Mouse (Mus musculus) gastrocnemius, adult 2 months (tissue): ENCODE measurements around the gene Egln2. TPM values are rescaled to one million over a fixed set of nuclear protein-coding genes. Genes with fewer than 3 reads are reported as not detected.

Experiments
- DNase-seq: peaks from one replicate; pipeline ENCODE4 v3.0.0; 2022
- H3K27ac ChIP-seq: fragments of 200-600 bp; 2 replicates; pipeline ENCODE4 v1.8.1; 2022; ENCODE audit warnings: mild to moderate bottlenecking
- H3K4me3 ChIP-seq: fragments of 200-600 bp; 2 replicates; pipeline ENCODE4 v1.8.1; 2022; ENCODE audit warnings: mild to moderate bottlenecking, moderate library complexity
- CTCF ChIP-seq: fragments of 200-600 bp; IDR thresholded peaks from 2 replicates; pipeline ENCODE4 v1.8.1; 2022; ENCODE audit warnings: antibody characterized with exemption, mild to moderate bottlenecking, moderate library complexity
- intact Hi-C: fragments of 180-260 bp; cut with DNase I; formaldehyde crosslinking; loops from one replicate; pipeline ENCODE4 v1.15.1; 2025
- total RNA-seq, 2 experiments: library from RNA; stranded (reverse); gene quantifications; 2 replicates each; pipeline ENCODE4 v1.2.3; 2021

The Egln2 gene
- total RNA-seq, 2 experiments from 2014 or later = 97.6 to 119 TPM

GRCm38 (mm10) chr7:27159256-27159655 lies 7.3 kb downstream of the Egln2 start:
- no peak for DNase-seq
- H3K27ac ChIP-seq = peak overlapping the region; percentile 6; the same call in 1 of the 2 replicates
- H3K4me3 ChIP-seq = no peak overlapping the region
- TF ChIP-seq CTCF = no peak
- intact Hi-C loops = loop anchor here (2.0 kb wide), 3 partner anchors 26 to 118 kb away; partner anchors contain the start of gene Coq8b

- TF ChIP-seq CTCF = no peak
- no peak for DNase-seq
- intact Hi-C loops = loop anchor here (2.0 kb wide), 3 partner anchors 25 to 119 kb away; partner anchors contain the start of gene Coq8b
- Histone ChIP-seq H3K4me3 (no peak overlapping the region), H3K27ac (no peak overlapping the region)
Measured at GRCm38 (mm10) chr7:27158171-27158570, 8.4 kb downstream of the Egln2 start.

GRCm38 (mm10) chr7:27156005-27156404 lies 10.6 kb downstream of the Egln2 start:
- no peak for TF ChIP-seq CTCF
- Histone ChIP-seq H3K4me3 (no peak overlapping the region), H3K27ac (no peak overlapping the region)
- intact Hi-C loops = no loop called here
- DNase-seq = no peak

GRCm38 (mm10) chr7:27153205-27153764 lies 13.3 kb downstream of the Egln2 start, which contains the start of gene Cyp2t4:
Gene Cyp2t4, plus strand, starts transcription at chr7:27153714.
- Histone ChIP-seq H3K27ac (peak within 1 kb of the TSS; percentile 74), H3K4me3 (peak within 1 kb of the TSS; percentile 30)
- DNase-seq = peak; percentile 62
- no peak for TF ChIP-seq CTCF
- intact Hi-C loops = no loop called here

GRCm38 (mm10) chr7:27136410-27136996 lies 30.1 kb downstream of the Egln2 start:
- intact Hi-C loops = no loop called here
- no peak overlapping the region for H3K27ac ChIP-seq
- no peak for TF ChIP-seq CTCF
- no peak for DNase-seq
- H3K4me3 ChIP-seq = no peak overlapping the region

- no peak for TF ChIP-seq CTCF
- H3K27ac ChIP-seq = no peak overlapping the region
- intact Hi-C loops = loop anchor here (2.0 kb wide), 3 partner anchors 25 to 151 kb away; no protein-coding TSS in a partner anchor
Measured at GRCm38 (mm10) chr7:27133757-27134156, 32.8 kb downstream of the Egln2 start.

GRCm38 (mm10) chr7:27133156-27133555 lies 33.4 kb downstream of the Egln2 start:
- no peak for TF ChIP-seq CTCF
- intact Hi-C loops = loop anchor here (2.0 kb wide), 3 partner anchors 26 to 152 kb away; no protein-coding TSS in a partner anchor
- Histone ChIP-seq H3K4me3 (no peak overlapping the region), H3K27ac (no peak overlapping the region)
- peak; percentile 39 for DNase-seq

More at GRCm38 (mm10) chr7:27133757-27134156, 32.8 kb downstream of the Egln2 start:
- no peak overlapping the region for H3K4me3 ChIP-seq
- DNase-seq = no peak

- Histone ChIP-seq H3K27ac (no peak overlapping the region), H3K4me3 (no peak overlapping the region)
- DNase-seq = peak; percentile 67
- TF ChIP-seq CTCF = peak; percentile 65
- intact Hi-C loops = loop anchor here (2.0 kb wide), 3 partner anchors 26 to 152 kb away; no protein-coding TSS in a partner anchor
Measured at GRCm38 (mm10) chr7:27132588-27132987, 34.0 kb downstream of the Egln2 start.

GRCm38 (mm10) chr7:27131387-27131786 lies 35.2 kb downstream of the Egln2 start:
- intact Hi-C loops = no loop called here
- H3K27ac ChIP-seq = no peak overlapping the region
- peak; percentile 31 for TF ChIP-seq CTCF
- no peak overlapping the region for H3K4me3 ChIP-seq
- DNase-seq = no peak

GRCm38 (mm10) chr7:27130521-27131370 lies 35.9 kb downstream of the Egln2 start:
- H3K4me3 ChIP-seq = no peak overlapping the region
- DNase-seq = no peak
- H3K27ac ChIP-seq = no peak overlapping the region
- intact Hi-C loops = no loop called here
- no peak for TF ChIP-seq CTCF

GRCm38 (mm10) chr7:27129811-27130210 lies 36.8 kb downstream of the Egln2 start:
- no peak overlapping the region for H3K4me3 ChIP-seq
- H3K27ac ChIP-seq = no peak overlapping the region
- intact Hi-C loops = no loop called here
- TF ChIP-seq CTCF = no peak
- DNase-seq = no peak

GRCm38 (mm10) chr7:27128946-27129345 lies 37.7 kb downstream of the Egln2 start:
- Histone ChIP-seq H3K4me3 (no peak overlapping the region), H3K27ac (no peak overlapping the region)
- TF ChIP-seq CTCF = no peak
- intact Hi-C loops = no loop called here
- no peak for DNase-seq

GRCm38 (mm10) chr7:27128162-27128561 lies 38.4 kb downstream of the Egln2 start:
- DNase-seq = peak; percentile 34
- peak; percentile 69 for TF ChIP-seq CTCF
- no peak overlapping the region for H3K4me3 ChIP-seq
- H3K27ac ChIP-seq = no peak overlapping the region
- intact Hi-C loops = no loop called here
